Mouse (Mus musculus) forebrain, postnatal 0 days (tissue): ENCODE results near the gene Atg2a. TPM values are rescaled to one million over a fixed set of nuclear protein-coding genes. Genes with fewer than 3 reads are reported as not detected.

Experiments used
- ATAC-seq: fragments of 200-750 bp; cut with Nextera tagmentation; 2 replicates; pipeline ENCODE4 v1.8.0; 2017; ENCODE audit warnings: mild to moderate bottlenecking, moderate library complexity
- DNase-seq: peaks from one replicate; pipeline ENCODE4 v3.0.0-alpha.2; 2015
- H3K27ac ChIP-seq: fragments of 300-500 bp; sonication (generic); 2 replicates; pipeline ENCODE4 v1.5.1; 2014; ENCODE audit warnings: low read depth, mild to moderate bottlenecking, antibody characterized with exemption, low read length, moderate library complexity, mixed read lengths
- H3K27me3 ChIP-seq: fragments of 300-500 bp; sonication (generic); 2 replicates; pipeline ENCODE4 v1.6.1; 2014; ENCODE audit warnings: mild to moderate bottlenecking, low read length, mixed read lengths; ENCODE audit not compliant: insufficient read depth
- H3K36me3 ChIP-seq: fragments of 300-500 bp; sonication (generic); 2 replicates; pipeline ENCODE4 v1.6.1; 2014; ENCODE audit warnings: mild to moderate bottlenecking, moderate library complexity; ENCODE audit not compliant: insufficient read depth
- H3K4me1 ChIP-seq: fragments of 300-500 bp; sonication (generic); 2 replicates; pipeline ENCODE4 v1.6.1; 2014; ENCODE audit warnings: antibody characterized with exemption; ENCODE audit not compliant: insufficient read depth
- H3K4me2 ChIP-seq: fragments of 300-500 bp; sonication (generic); 2 replicates; pipeline ENCODE4 v1.6.1; 2014; ENCODE audit warnings: low read depth, mild to moderate bottlenecking, moderate library complexity
- H3K4me3 ChIP-seq: fragments of 300-500 bp; sonication (generic); 2 replicates; pipeline ENCODE4 v1.5.1; 2014; ENCODE audit warnings: low read depth, low read length, mixed read lengths
- H3K9ac ChIP-seq: fragments of 300-500 bp; sonication (generic); 2 replicates; pipeline ENCODE4 v1.6.1; 2014; ENCODE audit warnings: mild to moderate bottlenecking
- H3K9me3 ChIP-seq: fragments of 300-500 bp; sonication (generic); 2 replicates; pipeline ENCODE4 v1.6.1; 2016; ENCODE audit warnings: low read length
- CTCF ChIP-seq: sonication (generic); IDR thresholded peaks from 2 replicates; pipeline ENCODE4 v1.5.1; 2016; ENCODE audit warnings: antibody characterized with exemption, control low read depth, low read depth
- whole genome bisulfite sequencing: fragments of 180-500 bp; shearing (Covaris S2); extraction: QIAGEN DNeasy Blood & Tissue Kit; methylation state at CpG from one replicate; pipeline ENCODE4 v1.1.7; 2014; 5-methylcytosine and 5-hydroxymethylcytosine counted together
- polyA plus RNA-seq: library from polyadenylated mRNA; unstranded; fragments of >200 nt; fragmentation: Nextera tagmentation; extraction: Ambion mirVana; gene quantifications from 2 replicates; pipeline ENCODE4 v1.2.1, GENCODE M21; 2015
- total RNA-seq: library from RNA; depleted of rRNA; stranded (reverse); fragments of >200 nt; gene quantifications from 2 replicates; pipeline ENCODE4 v1.2.3, GENCODE M21; 2014

Gene Atg2a
- total and polyA plus RNA-seq, 2 experiments from 2014 or later = 7.6 to 26.7 TPM

- WGBS = 76% methylated on average over 4 of the region's 4 CpGs
- DNase-seq = no peak
- H3K36me3 ChIP-seq = peaks cover 62% of the 10 kb centered on the region
Observed at GRCm38 (mm10) chr19:6227864-6228263, 13.6 kb upstream of the Atg2a start.

GRCm38 (mm10) chr19:6230411-6230810 lies 11.1 kb upstream of the Atg2a start:
- WGBS = 92% methylated on average over 4 of the region's 4 CpGs
- DNase-seq (no peak), ATAC-seq (no peak)
- TF ChIP-seq CTCF = no peak
- H3K36me3 ChIP-seq = peaks cover 70% of the 10 kb centered on the region
- no peak overlapping the region for H3K4me3 ChIP-seq
- H3K4me1 ChIP-seq = peaks cover 7% of the 10 kb centered on the region; the same call in 1 of the 2 replicates
- H3K9me3 ChIP-seq = no peaks in the 10 kb centered on the region
- H3K27me3 ChIP-seq = no peaks in the 10 kb centered on the region
- no peak overlapping the region for H3K4me2 ChIP-seq
- H3K27ac ChIP-seq = no peak overlapping the region
- no peak overlapping the region for H3K9ac ChIP-seq

More at GRCm38 (mm10) chr19:6227864-6228263, 13.6 kb upstream of the Atg2a start:
- Histone ChIP-seq H3K4me1 (no peaks in the 10 kb centered on the region), H3K27me3 (no peaks in the 10 kb centered on the region), H3K9ac (no peak overlapping the region), H3K9me3 (no peaks in the 10 kb centered on the region), H3K4me2 (no peak overlapping the region), H3K4me3 (no peak overlapping the region), H3K27ac (no peak overlapping the region)
- no peak for ATAC-seq
- no peak for TF ChIP-seq CTCF

GRCm38 (mm10) chr19:6231036-6231435 lies 10.4 kb upstream of the Atg2a start:
- no peak for TF ChIP-seq CTCF
- Histone ChIP-seq H3K27ac (no peak overlapping the region), H3K4me3 (no peak overlapping the region), H3K27me3 (no peaks in the 10 kb centered on the region), H3K9me3 (no peaks in the 10 kb centered on the region), H3K4me2 (no peak overlapping the region), H3K4me1 (peaks cover 7% of the 10 kb centered on the region; the same call in 1 of the 2 replicates), H3K9ac (no peak overlapping the region), H3K36me3 (peaks cover 70% of the 10 kb centered on the region)
- DNase-seq (no peak), ATAC-seq (no peak)
- 83% methylated on average over 2 of the region's 2 CpGs for WGBS

GRCm38 (mm10) chr19:6233647-6234046 lies 7.8 kb upstream of the Atg2a start:
- H3K9me3 ChIP-seq = no peaks in the 10 kb centered on the region
- no peak for ATAC-seq
- WGBS = 89% methylated on average over 16 of the region's 16 CpGs
- H3K4me2 ChIP-seq = no peak overlapping the region
- no peaks in the 10 kb centered on the region for H3K27me3 ChIP-seq
- H3K36me3 ChIP-seq = peaks cover 50% of the 10 kb centered on the region
- DNase-seq = no peak
- H3K4me3 ChIP-seq = no peak overlapping the region
- no peak overlapping the region for H3K9ac ChIP-seq
- peaks cover 11% of the 10 kb centered on the region for H3K4me1 ChIP-seq
- H3K27ac ChIP-seq = no peak overlapping the region
- no peak for TF ChIP-seq CTCF

GRCm38 (mm10) chr19:6234337-6235083 lies 7.0 kb upstream of the Atg2a start:
- Histone ChIP-seq H3K4me1 (peaks cover 11% of the 10 kb centered on the region), H3K27ac (no peak overlapping the region), H3K4me3 (peak overlapping the region; percentile 79), H3K36me3 (peaks cover 41% of the 10 kb centered on the region), H3K27me3 (no peaks in the 10 kb centered on the region), H3K9me3 (no peaks in the 10 kb centered on the region), H3K9ac (peak overlapping the region; percentile 69), H3K4me2 (peak overlapping the region; percentile 92)
- ATAC-seq (no peak), DNase-seq (no peak)
- TF ChIP-seq CTCF = no peak
- 64% methylated on average over 11 of the region's 11 CpGs for WGBS

- peak within 1 kb of the TSS; percentile 79 for H3K4me3 ChIP-seq
- peak; percentile 97 for ATAC-seq
- peak within 1 kb of the TSS; percentile 92 for H3K4me2 ChIP-seq
- DNase-seq = peak; percentile 95
- peak within 1 kb of the TSS; percentile 69 for H3K9ac ChIP-seq
- H3K27ac ChIP-seq = peak within 1 kb of the TSS; percentile 84
- peaks cover 11% of the 10 kb centered on the region for H3K4me1 ChIP-seq
- 1% methylated on average over 48 of the region's 48 CpGs for WGBS
- H3K27me3 ChIP-seq = no peaks in the 10 kb centered on the region
- peaks cover 33% of the 10 kb centered on the region for H3K36me3 ChIP-seq
- H3K9me3 ChIP-seq = no peaks in the 10 kb centered on the region
- TF ChIP-seq CTCF = peak; percentile 66
Observed at GRCm38 (mm10) chr19:6235084-6236052, 6.1 kb upstream of the Atg2a start, which contains the start of gene Ppp2r5b. TSS of gene Ppp2r5b (minus strand) at chr19:6235872.
